Mouse (Mus musculus): ENCODE measurements around the gene Ambra1.

Ambra1 gene

DNA sequence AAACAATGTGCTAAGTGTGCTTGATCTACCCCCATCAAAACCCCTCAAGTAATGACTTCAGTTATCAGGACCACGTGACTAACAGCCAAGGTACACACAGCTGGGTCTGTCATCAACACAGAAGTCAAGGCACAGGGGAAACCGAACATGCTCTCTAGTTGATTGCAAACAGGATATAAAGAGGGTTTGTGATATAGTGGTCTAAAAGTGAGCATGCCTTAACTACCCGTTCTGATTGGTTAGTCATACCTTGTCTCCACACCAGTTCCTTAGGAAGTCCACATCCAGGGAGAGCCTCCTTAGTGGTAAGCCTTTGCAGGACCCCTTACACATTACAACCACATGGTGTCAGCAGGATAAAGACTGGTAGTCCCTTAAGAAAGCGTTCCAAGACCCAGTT, 190.2 kb downstream of the Ambra1 start:
- DNase-seq (ENCODE audit: low read depth, low spot score) = no peak

DNA sequence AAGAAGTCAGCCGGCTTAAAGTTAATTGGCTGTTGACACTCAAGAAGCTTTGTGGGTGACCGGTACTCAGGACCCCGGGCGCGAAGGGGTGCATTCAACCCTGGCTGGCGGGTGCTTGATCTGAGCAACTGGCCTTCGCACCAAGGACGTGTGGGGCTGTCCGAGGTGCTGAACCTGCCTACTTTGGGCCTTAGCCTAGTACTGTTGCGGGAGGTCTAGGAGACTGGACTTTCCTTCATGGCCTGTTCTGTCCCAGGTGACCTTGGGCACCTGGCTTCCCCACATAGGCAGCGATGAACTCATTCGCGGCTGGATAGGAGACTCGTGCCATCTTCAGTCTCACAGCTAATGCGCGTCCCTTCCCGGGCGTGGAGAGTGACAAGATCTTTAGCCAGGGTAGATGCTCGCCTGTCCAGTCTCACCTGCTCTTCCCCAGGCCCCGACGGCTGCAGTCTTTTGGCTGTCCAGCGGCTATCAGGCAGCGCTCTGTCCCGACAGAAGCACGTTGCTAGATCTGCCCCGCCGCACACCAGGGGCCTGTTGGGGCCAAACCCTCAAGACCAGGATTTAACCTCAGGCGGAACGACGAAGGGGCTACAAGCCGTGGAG, 191.4 kb downstream of the Ambra1 start:
- peak; percentile 54 for DNase-seq (ENCODE audit: low read depth, low spot score)

DNA sequence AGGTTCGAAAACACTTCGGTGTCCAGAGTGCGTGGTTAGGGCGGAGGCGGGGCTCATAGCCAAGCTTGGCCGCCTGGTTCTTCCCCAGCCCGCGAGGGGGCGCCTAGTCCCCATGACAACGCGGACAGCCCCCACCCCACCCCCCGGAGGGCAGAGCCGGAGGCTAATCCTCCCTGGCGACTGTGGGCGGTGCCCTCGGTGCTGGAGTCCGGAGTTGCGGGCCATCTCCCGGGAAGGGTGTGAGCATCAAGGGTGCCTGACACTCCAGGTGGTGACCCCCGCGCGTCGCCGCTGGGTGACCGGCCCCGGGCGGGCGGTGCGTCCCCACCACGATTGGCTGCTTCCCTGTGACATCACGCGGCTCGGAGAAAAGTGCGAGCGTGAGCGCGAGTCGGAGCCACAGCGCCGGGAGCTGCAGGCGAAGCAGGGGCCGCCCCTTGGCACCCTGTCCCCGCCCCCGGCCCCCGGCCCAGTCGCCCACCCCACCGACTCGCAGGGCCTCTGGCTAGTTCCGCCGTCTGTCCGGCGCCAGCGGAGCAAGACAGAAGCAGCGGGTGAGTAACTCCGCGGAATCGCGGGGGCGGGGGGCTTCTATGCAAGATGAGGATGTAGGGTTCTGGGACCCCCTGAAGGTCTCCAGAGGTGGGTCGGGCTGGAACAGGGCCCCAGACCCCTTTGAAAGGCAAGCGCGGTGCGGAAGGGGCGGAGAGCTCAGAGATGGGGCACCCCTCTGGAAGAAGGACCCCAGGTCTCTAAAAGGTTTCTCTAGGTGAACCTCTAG, 192.0 kb downstream of the Ambra1 start:
- peak; percentile 80 for DNase-seq (ENCODE audit: low read depth, low spot score)

DNA sequence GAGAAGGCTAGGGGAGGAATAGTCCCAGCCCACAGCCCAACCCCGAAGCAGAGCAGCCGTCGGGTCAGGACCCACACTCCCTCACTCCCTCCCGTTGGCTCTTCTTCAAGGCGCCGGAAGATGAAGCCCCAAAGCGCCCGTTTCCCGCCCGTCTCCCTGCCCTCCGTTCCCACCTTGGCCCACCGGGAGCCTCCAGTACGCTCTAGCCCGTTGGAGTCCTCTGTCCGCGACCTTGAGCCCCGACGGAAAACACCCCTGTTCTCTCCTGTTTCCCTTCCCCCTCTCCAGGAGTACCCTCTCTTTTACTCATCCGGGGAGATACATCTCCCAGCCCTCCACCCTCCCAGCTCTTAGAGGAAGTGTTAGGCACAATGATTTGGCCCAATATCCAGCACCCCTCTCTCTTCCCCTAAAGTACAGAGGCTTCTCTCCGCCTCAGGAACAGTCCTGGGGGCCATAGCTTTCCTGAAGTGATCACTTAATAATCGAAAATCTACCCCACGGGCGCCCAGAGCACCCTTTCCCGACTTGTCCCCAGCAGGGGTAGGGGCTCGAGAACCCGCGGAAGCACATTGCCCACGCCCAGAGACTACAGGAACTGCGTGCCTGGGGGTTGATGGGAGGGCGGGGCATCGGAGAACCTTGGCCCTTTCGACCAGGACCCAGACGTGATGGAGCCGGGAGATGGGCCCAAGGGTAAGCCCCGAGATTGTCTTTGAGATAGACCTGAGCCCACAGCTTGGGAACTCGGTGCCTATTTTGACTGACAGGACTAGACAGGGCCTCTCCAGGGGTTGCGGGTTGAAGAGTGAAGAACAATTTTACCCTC, 192.9 kb downstream of the Ambra1 start:
- DNase-seq (ENCODE audit: low read depth, low spot score) = peak; percentile 57

DNA sequence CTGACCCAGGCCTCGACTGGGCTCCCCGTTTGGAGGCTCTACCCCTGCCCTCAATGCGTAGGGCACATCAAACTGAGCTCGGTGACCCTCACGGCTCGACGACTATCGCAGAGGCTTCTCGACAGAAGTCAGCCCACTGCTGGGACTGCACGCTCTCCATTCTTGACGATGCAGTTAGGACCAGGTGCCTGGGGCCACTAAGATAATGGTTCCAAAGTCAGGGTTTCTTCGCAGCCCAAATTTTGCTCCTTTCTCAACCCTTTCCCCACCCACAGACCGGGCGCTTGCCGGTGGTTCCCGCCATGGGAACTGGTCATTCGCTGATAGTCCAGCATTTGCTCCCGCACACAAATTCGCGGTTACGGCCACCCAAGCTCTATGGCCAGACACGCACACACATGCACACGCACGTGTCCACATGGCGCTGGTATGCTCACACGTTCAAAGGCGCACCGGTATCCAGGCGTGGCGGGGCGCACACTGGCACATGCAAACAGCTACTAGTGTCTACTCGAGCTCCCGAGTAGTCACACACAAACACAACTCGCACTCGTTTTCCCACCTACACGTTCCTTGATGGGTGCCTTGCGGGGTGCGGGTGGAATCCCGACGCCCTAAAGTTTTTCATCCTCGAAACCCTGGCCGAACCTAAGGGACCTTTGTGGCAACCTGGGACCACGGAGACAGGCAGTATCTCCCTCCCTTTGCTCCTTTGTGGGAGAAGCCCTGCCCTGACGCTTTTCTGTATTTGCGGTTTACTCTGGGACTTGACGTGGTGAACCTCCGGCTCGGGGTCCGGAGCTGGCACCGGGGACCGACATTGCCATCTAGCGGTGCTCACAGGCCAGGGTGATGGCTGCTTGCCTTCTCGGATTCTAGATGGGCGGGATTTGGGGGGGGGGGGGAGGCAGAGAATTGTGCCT, 193.7 kb downstream of the Ambra1 start:
- DNase-seq (ENCODE audit: low read depth, low spot score) = peak; percentile 83

DNA sequence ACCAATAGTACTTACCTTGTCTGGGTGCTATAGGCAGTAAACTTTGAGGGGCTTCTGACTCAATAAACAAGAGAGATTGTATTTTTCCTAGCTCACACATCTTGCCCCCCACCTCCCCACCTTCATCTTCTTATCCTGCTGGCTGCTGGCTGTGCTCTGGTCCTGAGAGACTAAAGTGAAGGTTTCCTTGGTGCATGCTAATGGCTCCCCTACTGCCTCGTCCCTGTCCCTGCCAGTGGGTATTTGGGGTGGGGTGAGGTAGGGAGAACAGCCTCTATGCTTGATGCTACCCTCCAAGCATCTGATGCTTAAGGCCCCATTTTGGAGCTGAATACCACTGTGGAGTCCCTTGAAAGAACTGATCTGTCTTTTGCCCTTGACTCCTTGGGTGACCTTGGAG, 194.8 kb downstream of the Ambra1 start:
- DNase-seq (ENCODE audit: low read depth, low spot score) = peak; percentile 21

DNA sequence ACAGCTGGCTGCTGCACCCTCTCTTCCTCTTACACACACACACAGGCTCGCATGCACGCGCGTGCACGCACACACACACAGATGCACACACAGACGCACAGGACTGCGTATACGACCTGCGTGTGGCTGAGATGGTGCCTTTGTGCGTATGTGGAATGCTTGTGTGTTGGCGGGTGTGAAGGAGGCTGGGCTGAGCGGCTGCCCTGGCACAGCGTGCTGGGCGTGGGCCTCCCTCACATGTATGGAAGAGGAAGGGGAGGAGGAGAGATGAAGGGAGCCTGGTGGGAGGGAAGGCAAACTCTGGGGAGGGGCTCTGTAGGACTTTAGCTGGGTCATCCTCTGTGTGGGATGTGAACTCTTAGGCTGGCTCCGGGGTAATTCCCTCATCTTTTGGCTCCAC, 195.5 kb downstream of the Ambra1 start:
- DNase-seq (ENCODE audit: low read depth, low spot score) = peak; percentile 28

DNA sequence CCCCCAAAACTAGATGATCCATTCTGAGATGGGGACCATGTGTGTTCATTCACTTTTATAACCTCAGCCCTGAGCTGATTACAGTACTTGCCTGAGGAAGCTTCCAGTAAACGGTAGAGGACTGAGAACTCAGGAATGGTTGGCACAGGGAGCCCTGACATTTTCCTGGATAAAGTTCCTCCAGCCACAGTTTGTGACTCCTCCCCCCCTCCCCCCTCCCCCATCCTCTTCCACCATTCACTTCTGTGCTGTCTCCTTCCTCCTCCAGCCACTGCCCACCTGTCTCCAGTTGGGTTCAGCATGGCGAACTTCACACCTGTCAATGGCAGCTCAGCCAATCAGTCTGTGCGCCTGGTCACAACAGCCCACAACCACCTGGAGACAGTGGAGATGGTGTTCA, 197.0 kb downstream of the Ambra1 start, which contains the start of gene Chrm4:
Gene Chrm4 (plus strand): TSS at position 301 of the 400 bp plus-strand sequence.
- no peak for DNase-seq (ENCODE audit: low read depth, low spot score)

DNA sequence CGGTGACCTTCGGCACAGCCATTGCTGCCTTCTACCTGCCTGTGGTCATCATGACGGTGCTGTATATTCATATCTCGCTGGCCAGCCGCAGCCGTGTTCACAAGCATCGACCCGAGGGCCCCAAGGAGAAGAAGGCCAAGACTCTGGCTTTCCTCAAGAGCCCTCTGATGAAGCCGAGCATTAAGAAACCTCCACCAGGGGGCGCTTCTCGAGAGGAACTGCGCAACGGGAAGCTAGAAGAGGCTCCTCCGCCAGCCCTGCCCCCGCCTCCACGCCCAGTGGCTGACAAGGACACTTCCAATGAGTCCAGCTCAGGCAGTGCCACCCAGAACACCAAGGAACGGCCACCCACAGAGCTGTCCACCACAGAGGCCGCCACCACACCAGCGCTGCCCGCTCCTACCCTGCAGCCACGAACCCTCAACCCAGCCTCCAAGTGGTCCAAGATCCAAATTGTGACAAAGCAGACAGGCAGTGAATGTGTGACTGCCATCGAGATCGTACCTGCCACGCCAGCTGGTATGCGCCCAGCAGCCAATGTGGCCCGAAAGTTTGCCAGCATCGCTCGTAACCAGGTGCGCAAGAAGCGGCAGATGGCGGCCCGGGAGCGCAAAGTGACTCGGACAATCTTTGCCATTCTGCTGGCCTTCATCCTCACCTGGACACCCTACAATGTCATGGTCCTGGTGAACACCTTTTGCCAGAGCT, 198.0 kb downstream of the Ambra1 start:
- DNase-seq (ENCODE audit: low read depth, low spot score) = peak; percentile 85

DNA sequence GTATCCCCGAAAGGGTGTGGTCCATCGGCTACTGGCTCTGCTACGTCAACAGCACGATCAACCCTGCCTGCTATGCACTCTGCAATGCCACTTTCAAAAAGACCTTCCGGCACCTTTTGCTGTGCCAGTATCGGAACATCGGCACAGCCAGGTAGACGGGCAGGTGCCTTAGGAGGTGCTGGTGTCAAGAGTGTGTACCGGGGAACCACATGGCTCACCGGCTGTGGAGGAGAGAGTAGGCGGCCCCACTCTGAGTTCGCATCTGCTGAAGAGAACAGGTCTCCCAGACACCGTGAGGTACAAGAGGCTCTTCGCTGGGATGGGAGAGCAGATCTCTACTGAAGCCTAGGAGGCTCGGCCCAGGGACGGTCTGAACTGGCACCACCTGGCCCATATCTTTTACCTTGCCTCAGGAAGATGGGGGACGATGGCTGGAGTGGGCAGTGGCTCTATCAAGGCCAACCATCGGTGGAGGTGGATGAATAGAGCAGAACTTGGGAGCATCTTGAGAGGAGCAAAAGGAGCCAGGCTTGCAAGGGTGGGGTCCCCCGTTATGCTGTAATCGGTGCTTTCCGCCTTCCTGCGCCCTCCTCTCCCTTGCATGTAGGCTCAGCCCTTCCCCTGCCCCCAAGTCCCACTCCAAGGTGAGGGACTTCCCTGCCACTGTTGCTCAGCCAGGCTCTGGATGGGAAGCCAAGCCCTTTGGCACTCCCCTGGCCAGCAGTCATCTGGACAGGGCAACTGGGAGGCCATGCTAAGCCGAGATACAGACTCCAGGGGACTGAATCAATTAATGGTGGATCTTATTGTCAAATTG, 198.8 kb downstream of the Ambra1 start:
- no peak for DNase-seq (ENCODE audit: low read depth, low spot score)

DNA sequence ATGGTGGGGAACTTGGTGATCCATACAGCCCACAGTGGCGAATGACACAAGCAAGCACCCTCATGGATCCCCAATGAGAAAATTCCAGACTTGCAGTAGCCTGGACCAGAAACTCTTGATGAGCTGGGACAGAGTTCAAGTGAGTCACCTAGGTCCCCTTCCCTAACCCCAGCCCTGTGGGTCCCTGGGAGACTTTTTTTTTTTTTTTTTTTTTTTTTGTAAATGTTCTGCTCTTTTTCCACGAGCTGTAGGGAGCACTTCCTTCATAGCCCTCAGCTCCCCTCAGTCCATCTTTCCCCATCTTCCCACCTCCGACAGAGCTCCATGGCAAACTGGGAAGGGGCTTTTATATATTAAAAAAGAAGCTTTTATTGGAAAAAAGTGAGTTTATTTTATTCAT, 199.5 kb downstream of the Ambra1 start:
- DNase-seq (ENCODE audit: low read depth, low spot score) = no peak

DNA sequence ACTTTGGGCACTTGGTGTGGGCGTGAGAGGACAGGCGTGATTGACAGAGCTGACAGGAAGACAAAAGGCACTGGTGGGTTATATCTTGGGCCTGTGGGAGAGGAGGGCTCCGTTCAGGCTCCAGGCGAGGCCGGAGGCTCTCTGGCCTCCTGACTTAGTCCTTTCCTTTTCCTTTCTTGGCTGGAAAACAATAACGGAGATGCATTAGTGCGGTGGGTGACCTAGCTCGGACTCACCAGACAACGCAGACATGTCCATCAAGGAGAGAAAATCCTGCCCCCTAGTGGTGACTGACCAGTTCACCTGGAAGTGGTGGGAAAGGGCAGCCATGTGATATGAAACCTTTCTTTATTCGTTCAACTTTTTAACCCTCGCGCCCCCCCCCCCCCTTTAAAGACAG, 200.0 kb downstream of the Ambra1 start:
- peak; percentile 87 for DNase-seq (ENCODE audit: low read depth, low spot score)

DNA sequence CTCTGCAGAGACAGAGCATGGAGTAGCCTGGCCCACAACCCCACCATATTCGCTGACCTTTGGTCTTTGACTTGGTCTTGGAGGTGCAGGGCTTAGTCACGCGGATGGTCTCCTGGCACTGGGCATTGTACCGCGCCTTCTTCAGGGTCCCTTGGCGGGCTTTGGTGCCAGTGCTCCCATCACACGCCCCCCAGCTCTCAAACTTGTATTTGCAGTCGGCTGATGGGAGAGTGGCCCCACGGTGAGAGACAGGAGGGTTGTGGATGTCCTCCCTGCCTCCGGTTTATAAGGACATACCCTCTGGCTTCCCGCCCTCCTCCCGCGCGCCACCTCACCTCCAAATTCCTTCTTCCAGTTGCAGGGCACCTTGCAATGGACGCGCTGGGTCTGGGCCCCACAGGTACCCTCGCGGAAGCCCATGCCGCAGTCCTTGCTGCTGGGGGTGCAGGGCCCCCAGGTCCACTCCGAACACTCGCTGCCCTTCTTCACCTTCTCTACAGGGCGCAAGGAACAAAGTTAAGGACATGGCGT, 200.9 kb downstream of the Ambra1 start:
- DNase-seq (ENCODE audit: low read depth, low spot score) = no peak

DNA sequence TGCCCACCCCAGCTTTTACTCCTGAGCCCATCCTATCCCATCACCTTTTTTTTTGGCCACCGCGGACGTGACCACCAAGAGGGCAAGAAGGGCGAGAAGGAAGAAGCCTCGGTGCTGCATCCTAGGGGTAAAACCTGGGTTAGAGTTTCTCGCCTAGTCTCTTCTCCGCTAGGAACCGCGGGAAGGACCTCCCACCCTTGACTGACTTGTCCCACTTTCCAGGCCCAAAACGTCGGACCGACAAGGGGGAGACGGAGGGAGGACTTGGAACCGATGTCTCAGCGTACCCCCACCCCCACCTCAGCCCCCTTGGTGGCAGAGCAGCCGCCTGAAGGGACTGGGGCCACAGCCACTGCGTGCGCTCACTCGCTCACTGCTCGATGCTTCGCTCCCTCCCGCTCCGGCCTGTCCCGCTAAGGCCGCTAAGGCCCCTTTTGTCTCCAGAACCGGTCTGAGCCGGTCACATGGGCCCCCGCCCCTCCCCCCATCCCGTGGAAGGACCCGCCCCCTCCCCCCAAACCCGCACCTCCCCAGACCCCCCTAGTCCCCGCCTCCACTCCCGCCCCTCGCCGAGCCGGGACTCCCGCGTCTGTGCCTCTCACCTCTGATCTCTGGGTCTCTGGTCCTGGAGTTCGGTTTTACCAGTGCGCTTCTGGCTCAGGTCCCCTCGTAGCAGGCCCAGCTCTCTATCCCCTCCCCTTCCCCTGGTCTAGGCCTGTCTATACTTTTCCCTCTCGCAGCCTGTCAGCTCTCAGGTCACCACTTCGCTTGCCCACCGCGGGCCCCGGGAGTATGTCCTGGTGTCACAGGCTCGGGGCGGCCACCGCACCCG, 201.6 kb downstream of the Ambra1 start:
- DNase-seq (ENCODE audit: low read depth, low spot score) = peak; percentile 93

DNA sequence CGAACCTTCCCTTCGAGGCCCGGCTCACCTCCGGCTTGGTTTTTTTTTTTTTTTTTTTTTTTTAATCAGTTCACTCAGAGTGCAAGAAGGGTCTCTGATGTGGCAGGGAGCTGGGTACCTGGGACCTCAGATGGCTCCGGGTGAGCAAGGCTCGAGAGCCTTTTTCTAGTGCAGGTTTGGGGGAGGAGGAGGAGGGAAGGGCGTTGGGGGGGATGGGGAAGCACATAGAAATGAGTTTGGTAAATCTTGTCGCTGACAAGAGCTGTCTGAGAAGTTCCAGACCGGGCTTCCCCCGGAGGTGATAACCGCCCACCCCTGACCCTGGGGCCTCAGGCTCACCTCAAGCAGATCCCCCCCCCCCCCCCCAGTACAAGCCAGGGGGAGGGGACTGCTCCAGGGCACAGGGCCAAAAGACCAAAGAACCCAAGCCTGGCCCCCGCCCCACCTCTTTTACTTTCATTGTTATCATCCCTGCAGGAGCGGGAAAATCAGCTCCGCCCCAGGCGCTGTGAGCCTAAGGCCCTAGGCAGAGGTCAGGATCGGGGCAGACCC, 202.3 kb downstream of the Ambra1 start, which contains the start of gene Mdk:
Gene Mdk (minus strand): TSS at position 138 of the 552 bp plus-strand sequence.
- DNase-seq (ENCODE audit: low read depth, low spot score) = peak; percentile 95

DNA sequence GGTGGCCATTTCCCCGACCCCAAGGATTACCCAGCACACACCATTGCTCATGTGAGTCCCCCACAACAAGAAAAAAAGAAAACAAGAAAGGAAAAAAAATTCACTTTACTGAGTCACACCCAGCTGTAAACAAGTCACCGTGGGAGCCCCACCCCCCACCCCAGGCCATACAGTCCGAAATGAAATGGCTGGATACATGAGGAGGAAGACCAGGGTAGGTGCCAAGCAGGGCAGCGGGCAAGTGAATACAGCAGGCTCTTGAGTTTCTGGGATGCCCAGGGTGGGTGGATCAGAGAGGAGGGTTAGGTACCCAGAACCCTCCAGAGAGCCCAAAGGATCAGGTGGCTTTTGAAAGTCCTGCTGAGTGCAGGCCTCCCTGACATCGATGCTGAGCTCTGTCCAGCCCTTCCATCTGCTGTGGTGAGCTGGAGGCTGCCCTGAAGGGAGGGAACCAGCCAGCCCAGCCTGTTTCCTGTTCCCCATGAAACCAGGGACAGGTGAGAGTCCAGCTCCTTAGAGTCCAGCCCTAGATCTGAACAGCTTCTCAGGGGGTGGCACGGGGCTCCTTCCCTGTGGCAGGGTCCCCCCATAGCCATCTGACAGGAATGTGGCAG, 202.9 kb downstream of the Ambra1 start:
- DNase-seq (ENCODE audit: low read depth, low spot score) = no peak

DNA sequence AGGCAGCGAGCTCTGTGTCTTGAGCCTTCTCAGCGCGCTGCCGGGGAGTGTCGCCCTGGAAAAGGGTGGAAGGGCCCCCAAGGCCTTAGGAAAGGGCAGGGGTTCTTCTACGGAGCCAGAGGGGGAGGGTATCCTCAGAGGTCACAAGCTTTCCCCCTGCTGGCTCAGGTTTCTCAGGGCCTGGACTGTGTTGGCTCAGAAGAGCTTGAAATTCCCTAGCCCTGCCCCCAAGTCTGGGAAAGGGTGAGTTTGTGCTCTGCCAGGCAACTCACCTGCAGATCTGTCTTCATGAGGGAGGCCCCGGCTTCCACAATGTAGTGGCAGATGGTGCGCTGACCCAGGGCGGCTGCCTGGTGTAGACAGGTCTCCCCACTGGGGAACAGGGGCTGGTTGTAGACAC, 203.5 kb downstream of the Ambra1 start:
- peak; percentile 68 for DNase-seq (ENCODE audit: low read depth, low spot score)

DNA sequence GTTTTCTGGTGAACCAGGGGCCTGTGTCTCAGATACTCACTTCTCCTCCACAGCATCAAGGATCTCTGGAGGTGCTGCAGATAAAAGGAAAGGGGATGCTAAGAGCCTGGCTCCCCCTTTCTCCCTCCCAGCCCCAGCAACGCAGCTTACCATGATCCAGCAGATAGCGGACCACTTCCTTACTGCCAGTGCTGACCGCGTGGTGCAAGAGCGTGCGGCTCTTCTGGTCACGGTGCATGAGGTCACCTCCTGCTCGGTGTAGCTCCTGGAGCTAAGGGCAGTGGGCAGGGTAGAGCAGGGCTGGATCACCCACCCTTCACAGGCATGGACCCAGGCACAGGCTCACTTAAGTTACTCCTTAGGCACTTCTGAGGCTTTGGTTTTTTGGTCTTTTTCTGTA, 204.1 kb downstream of the Ambra1 start:
- DNase-seq (ENCODE audit: low read depth, low spot score) = no peak

Data from ES-CJ7 (cell line).